28 mouse cellular contexts compared by ENCODE assay signal in genomic region chr10:117938717-117939116, GRCm38 (mm10).
DNase-seq lines count a peak whose midpoint lies in the region; ATAC-seq and TF ChIP-seq lines count a peak whose summit lies in the region.
"Had no signal": no experiment of that assay in that cellular context is flagged by ENCODE, and none has a peak within 500 bp of the region (broad histone marks: within the 10 kb centered on the region; RNA-seq: fewer than 3 reads in every experiment).

No protein-coding gene starts in this region.

- H3K36me3 ChIP-seq in heart, embryonic 10.5 days, result no peaks in the 10 kb centered on the region
- H3K36me3 ChIP-seq in heart, embryonic 11.5 days (ENCODE audit: control insufficient read depth, insufficient read depth, low read length), result no peaks in the 10 kb centered on the region
- H3K36me3 ChIP-seq: embryonic facial prominence, embryonic 10.5 days; embryonic facial prominence, embryonic 13.5 days; forebrain, embryonic 12.5 days; forebrain, embryonic 15.5 days; heart, embryonic 12.5 days; heart, embryonic 15.5 days; hindbrain, embryonic 12.5 days had no signal

- no peak for ATAC-seq in heart, embryonic 11.5 days (replicated peaks; ENCODE audit: insufficient number of reproducible peaks, low FRiP score, low TSS enrichment)
- ATAC-seq: forebrain, embryonic 15.5 days; hindbrain, embryonic 16.5 days; intestine, postnatal 0 days had no signal

- no peaks in the 10 kb centered on the region for H3K9me3 ChIP-seq in heart, embryonic 10.5 days
- H3K9me3 ChIP-seq in heart, embryonic 11.5 days (replicated peaks; ENCODE audit: control insufficient read depth, low read length), result no peaks in the 10 kb centered on the region
- H3K9me3 ChIP-seq: embryonic facial prominence, embryonic 10.5 days; embryonic facial prominence, embryonic 13.5 days; forebrain, embryonic 12.5 days; forebrain, embryonic 15.5 days; heart, embryonic 12.5 days; heart, embryonic 15.5 days; hindbrain, embryonic 12.5 days had no signal

- 58% methylated on average over 8 of the region's 8 CpGs for WGBS in heart, embryonic 10.5 days
- WGBS in heart, embryonic 11.5 days (ENCODE audit: insufficient replicate concordance), result 56% methylated on average over 8 of the region's 8 CpGs

- H3K9ac ChIP-seq in heart, embryonic 11.5 days (ENCODE audit: low read depth, low read length), result no peak overlapping the region
- H3K9ac ChIP-seq: embryonic facial prominence, embryonic 13.5 days; forebrain, embryonic 12.5 days; forebrain, embryonic 15.5 days; heart, embryonic 12.5 days; heart, embryonic 15.5 days; hindbrain, embryonic 12.5 days had no signal

- H3K27me3 ChIP-seq in heart, embryonic 10.5 days (ENCODE audit: insufficient read depth, poor library complexity, severe bottlenecking), result no peaks in the 10 kb centered on the region
- no peaks in the 10 kb centered on the region for H3K27me3 ChIP-seq in heart, embryonic 11.5 days (ENCODE audit: control insufficient read depth, insufficient read depth, low read length)
- H3K27me3 ChIP-seq: embryonic facial prominence, embryonic 13.5 days; forebrain, embryonic 12.5 days; forebrain, embryonic 15.5 days; heart, embryonic 12.5 days; heart, embryonic 15.5 days; hindbrain, embryonic 12.5 days had no signal

- 0 out of 2 replicates have a peak overlapping the region, but pooled peaks have one; percentile 25 for H3K27ac ChIP-seq in gastrocnemius, adult 2 months
- H3K27ac ChIP-seq in heart, embryonic 10.5 days, result peak overlapping the region; percentile 73
- H3K27ac ChIP-seq in heart, embryonic 11.5 days (ENCODE audit: low read depth, low read length), result no peak overlapping the region
- H3K27ac ChIP-seq in brown adipose tissue, adult 24 weeks (replicated peaks; ENCODE audit: low read depth, low read length), result peak overlapping the region; percentile 46
- H3K27ac ChIP-seq in left cerebral cortex, adult 2 months, result no peak overlapping the region
- H3K27ac ChIP-seq: embryonic facial prominence, embryonic 10.5 days; embryonic facial prominence, embryonic 13.5 days; forebrain, embryonic 12.5 days; forebrain, embryonic 15.5 days; hindbrain, embryonic 12.5 days had no signal

- H3K4me3 ChIP-seq in gastrocnemius, adult 2 months, result no peak overlapping the region
- no peak overlapping the region for H3K4me3 ChIP-seq in heart, embryonic 10.5 days
- no peak overlapping the region for H3K4me3 ChIP-seq in heart, embryonic 11.5 days (ENCODE audit: low read depth, low read length)
- H3K4me3 ChIP-seq in brown adipose tissue, adult 24 weeks (ENCODE audit: insufficient read depth, low read depth, low read length), result no peak overlapping the region
- no peak overlapping the region for H3K4me3 ChIP-seq in left cerebral cortex, adult 2 months
- H3K4me3 ChIP-seq: embryonic facial prominence, embryonic 10.5 days; embryonic facial prominence, embryonic 13.5 days; erythroblast, embryonic 14.5 days; forebrain, embryonic 12.5 days; forebrain, embryonic 15.5 days; heart, embryonic 12.5 days; heart, embryonic 15.5 days; hindbrain, embryonic 12.5 days had no signal

- H3K4me2 ChIP-seq in heart, embryonic 11.5 days, result no peak overlapping the region
- H3K4me2 ChIP-seq: embryonic facial prominence, embryonic 13.5 days; forebrain, embryonic 12.5 days; forebrain, embryonic 15.5 days; heart, embryonic 12.5 days; hindbrain, embryonic 12.5 days had no signal

- H3K4me1 ChIP-seq in heart, embryonic 10.5 days, result peaks cover 30% of the 10 kb centered on the region
- peaks cover 26% of the 10 kb centered on the region for H3K4me1 ChIP-seq in heart, embryonic 11.5 days (ENCODE audit: control insufficient read depth, insufficient read depth, low read length)
- H3K4me1 ChIP-seq in brown adipose tissue, adult 24 weeks (ENCODE audit: control insufficient read depth, insufficient read depth, insufficient read length, low read length), result peaks cover 18% of the 10 kb centered on the region
- H3K4me1 ChIP-seq: forebrain, embryonic 12.5 days; forebrain, embryonic 15.5 days had no signal

- no peak for TF ChIP-seq CTCF in gastrocnemius, adult 2 months (IDR thresholded peaks at IDR 0.05)
- TF ChIP-seq CTCF in left cerebral cortex, adult 2 months (IDR thresholded peaks at IDR 0.05), result no peak

- DNase-seq in gastrocnemius, adult 2 months, result no peak
- no peak for DNase-seq in gastrocnemius, postnatal 10 days
- no peak for DNase-seq in heart, embryonic 10.5 days (ENCODE audit: low spot score)
- peak; percentile 27 for DNase-seq in CD4-positive helper T cell, adult 2 months (ENCODE audit: low read depth, low spot score)
- DNase-seq in left cerebral cortex, adult 18-20 months (ENCODE audit: low spot score in 2 of 2), result no peak
- DNase-seq in left cerebral cortex, adult 2 months (ENCODE audit: extremely low spot score in 1 of 2, low spot score in 2 of 2), result no peak
- DNase-seq: adrenal gland, adult 8-10 months; adrenal gland, postnatal 25 days; cerebellum, adult 11 months; cerebellum, adult 2 months; cerebellum, adult 9-11 months; cerebellum, postnatal 36 days; embryo, embryonic 11 days; gastrocnemius, postnatal 14 days; heart, adult 18-20 months; kidney, adult 8-10 months had no signal

- intact Hi-C loops in gastrocnemius, adult 2 months (cut with DNase I), result no loop called here
- intact Hi-C loops in left cerebral cortex, adult 2 months (cut with DNase I), result no loop called here

Comparison
In these comparisons a context has a peak if more than half of its experiments do, and no peak if none do; other contexts are left out.
1. H3K27ac ChIP-seq: peak in gastrocnemius, adult 2 months (single experiment), heart, embryonic 10.5 days (single experiment) and brown adipose tissue, adult 24 weeks (single experiment); none in heart, embryonic 11.5 days (single experiment) and left cerebral cortex, adult 2 months (single experiment).